Mouse (Mus musculus): ENCODE results near the gene Vmn1r57.
"Not testable (repeated sequence)": the region's sequence is repeated elsewhere in the genome, so short reads cannot be mapped to it uniquely, and the experiment has no call there.

The Vmn1r57 gene

GRCm38 (mm10) chr7:5218193-5218592 is at the start of gene Vmn1r57:
Vmn1r57 (plus strand) TSS chr7:5218493.
- not testable (repeated sequence) for DNase-seq (ENCODE audit: low spot score)

- DNase-seq (ENCODE audit: low spot score) = not testable (repeated sequence)
These were observed 21.6 kb upstream of the Vmn1r57 start, which contains the start of gene Vmn1r56 for GRCm38 (mm10) chr7:5196647-5197046. Vmn1r56 (minus strand) TSS chr7:5196747.

- DNase-seq (ENCODE audit: low spot score) = no peak
These were observed 44.8 kb downstream of the Vmn1r57 start for GRCm38 (mm10) chr7:5263051-5263450.

Data from urinary bladder, postnatal 14 days (tissue).